Mouse (Mus musculus) adrenal gland, adult 2 months (tissue): ENCODE data around the gene Esrra. TPM values are rescaled to one million over a fixed set of nuclear protein-coding genes. Genes with fewer than 3 reads are reported as not detected.

Experiments
- DNase-seq: peaks from one replicate; pipeline ENCODE4 v3.0.0; 2021
- polyA plus RNA-seq: library from polyadenylated mRNA; depleted of rRNA; stranded (reverse); fragments of >200 nt; gene quantifications from 2 replicates; pipeline ENCODE4 v1.2.3, GENCODE M21; 2012
- total RNA-seq, 2 experiments: library from RNA; stranded (reverse); gene quantifications; 2 replicates each; pipeline ENCODE4 v1.2.3; 2021

Esrra gene
- total and polyA plus RNA-seq, 3 experiments: 29.3 to 67.6 (median 62.8) TPM

DNA sequence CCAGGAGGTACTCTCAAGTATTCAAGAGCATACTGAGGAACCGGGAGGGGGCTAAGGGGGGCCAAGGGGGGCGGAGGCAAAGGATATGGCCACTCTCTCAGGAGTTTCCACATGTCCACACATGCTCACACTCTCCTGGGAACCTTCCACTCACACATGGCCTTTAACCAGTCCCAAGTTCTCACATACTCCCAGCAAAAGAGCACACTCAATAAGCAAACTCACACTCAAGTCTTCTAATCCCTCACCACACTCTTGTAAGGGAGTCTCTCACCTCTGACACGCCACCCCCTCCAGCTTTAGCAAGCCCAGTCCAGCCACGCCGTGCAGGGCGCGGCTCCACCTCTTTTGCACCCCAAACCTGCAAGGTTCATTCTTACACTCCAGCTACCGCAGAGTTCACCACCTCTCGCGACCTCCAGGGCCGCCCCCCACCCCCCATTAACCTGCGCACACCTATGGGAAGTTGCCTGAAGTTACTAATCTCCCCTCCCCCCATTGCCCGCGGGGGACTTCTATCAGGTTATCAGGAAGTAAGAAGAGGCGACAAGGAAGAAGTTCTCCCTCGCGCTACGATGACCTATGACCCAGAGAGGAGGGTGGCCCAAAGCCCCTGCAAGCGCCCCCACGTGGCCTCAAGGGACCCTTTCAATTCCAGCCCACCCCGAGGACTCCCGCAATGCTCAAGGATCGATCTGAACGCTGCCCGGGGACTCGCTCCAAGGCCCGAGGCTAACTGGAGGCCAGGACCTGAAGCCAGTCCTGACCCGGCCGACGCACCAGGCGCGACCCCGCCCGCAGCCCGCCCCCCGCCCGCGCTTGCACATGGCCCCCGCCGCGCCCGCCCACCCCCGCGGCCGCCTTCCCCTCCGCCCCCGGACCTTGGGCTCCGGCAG, 624 bp downstream of the Esrra start:
- DNase-seq: no peak

- DNase-seq: peak; percentile 79
Measured at GRCm38 (mm10) chr19:6919876-6920740, 1.5 kb downstream of the Esrra start.

- DNase-seq: no peak
Measured at GRCm38 (mm10) chr19:6919431-6919830, 2.2 kb downstream of the Esrra start.

- no peak for DNase-seq
Measured at GRCm38 (mm10) chr19:6918321-6918720, 3.3 kb downstream of the Esrra start.

GRCm38 (mm10) chr19:6916496-6916895, 5.1 kb downstream of the Esrra start:
- DNase-seq: no peak

GRCm38 (mm10) chr19:6915276-6915675, 6.3 kb downstream of the Esrra start:
- DNase-seq: no peak

DNA sequence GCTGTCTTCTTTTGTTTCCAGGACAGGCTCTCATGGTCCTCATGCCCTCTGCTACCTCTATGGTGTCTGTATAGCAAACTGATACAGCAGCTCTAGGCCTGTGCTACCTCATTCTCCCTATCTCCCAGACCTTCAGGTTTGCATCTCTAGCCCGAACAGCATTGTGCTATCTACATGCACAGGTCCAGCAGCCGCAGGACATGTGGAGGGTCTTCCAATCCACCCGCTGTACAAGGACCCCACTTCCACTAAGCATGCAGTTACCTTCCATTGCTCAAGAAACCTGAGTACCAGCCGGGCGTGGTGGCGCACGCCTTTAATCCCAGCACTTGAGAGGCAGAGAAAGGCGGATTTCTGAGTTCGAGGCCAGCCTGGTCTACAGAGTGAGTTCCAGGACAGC, 7.1 kb downstream of the Esrra start:
- DNase-seq: no peak

DNA sequence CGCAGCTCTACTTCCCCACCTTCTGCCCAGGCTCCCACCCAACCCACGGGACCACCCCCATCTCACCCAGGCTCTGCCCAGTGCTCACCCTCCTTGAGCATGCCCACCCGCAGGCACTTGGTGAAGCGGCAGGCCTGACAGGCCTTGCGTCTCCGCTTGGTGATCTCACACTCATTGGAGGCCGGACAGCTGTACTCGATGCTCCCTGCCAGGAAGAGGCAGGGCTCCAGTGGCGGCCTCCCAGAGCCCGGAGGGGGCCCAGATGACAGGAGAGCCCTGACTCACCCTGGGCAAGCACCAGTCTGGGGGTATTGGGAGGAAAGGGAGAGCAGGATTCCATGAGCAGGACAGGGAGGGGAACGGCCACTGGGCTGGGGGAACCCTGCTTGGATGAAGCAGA, 7.6 kb downstream of the Esrra start:
- no peak for DNase-seq

GRCm38 (mm10) chr19:6913036-6913435, 8.6 kb downstream of the Esrra start:
- no peak for DNase-seq

DNA sequence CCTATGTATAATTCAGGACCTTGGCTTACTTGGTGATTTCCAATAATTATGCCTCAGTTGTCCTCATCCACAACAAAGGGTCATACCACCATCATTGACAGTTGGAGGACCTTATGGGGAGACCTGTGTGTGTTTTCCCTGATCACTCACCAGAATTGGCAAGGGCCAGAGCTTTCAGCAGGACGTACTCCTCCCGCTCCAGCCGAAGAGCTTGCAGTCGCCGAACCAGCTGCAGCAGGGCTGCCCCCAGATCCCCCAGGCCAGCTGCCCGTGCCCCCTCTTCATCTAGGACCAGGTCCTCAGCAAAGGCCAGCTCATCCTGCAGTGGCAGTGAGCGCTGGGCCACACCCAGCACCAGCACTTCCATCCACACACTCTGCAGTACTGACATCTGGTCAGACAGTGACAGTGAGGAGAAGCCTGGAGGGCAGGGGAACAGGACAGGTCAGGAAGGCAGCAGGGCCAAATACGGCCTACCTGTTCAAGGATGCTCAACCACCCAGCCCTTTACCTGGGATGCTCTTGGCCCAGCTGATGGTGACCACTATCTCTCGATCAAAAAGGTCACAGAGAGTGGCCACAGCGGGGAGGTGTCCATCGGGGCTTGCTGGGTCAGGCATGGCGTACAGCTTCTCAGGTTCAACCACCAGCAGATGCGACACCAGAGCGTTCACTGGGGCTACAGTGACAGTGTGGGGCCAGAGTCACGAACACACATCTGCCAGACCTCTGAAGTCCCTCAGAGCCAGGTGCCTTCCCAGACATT, 9.2 kb downstream of the Esrra start:
- no peak for DNase-seq

DNA sequence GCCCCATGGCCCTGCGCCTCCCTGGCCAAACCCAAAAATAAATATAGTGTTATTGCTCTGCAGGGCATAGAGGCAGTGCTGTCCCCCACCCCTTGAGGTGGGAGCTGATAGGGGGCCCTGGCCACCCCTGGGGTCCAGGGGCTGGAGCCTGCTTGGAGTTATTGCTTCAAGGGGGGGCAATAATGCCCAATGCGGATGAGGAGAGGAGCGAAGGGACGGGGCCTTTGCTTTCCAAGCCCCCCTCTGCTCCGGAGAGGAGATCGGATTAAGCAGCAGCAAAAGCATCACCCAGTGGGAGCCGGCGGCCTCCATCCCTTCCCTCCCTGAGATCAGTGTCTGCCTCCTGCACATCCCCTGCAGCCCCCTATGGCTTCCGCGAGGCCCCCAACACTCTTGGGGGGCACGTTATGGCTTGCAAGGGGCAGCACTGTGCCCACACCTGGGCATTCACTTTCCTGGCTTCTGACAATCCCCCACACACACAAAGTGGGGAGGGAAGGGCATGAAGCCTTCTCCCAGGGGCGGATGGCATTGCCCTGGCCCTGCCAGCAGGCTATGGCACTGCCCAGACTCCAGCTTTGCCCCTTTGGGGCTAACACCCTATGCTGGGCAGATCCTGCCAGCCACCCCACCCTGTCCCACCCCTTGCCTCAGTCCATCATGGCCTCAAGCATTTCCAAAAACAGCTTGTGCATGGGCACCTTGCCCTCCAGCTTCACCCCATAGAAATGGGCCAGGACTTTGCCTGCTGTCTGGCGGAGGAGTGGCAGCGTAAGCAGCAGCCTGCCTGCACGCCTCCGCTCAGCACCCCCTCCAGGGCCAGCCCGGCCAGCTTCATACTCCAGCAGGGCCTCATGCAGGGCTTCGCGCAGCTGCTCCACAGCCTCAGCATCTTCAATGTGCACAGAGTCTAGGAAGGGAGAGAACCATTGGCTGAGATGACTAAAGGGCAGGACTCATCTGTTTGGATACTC, 10.2 kb downstream of the Esrra start:
- no peak for DNase-seq

GRCm38 (mm10) chr19:6910306-6910705, 11.3 kb downstream of the Esrra start:
- peak; percentile 75 for DNase-seq

GRCm38 (mm10) chr19:6909507-6910289, 11.9 kb downstream of the Esrra start, which contains the start of the genes Trmt112 and Prdx5:
TSS of gene Trmt112 (plus strand) at chr19:6909698.
TSS of gene Prdx5 (minus strand) at chr19:6910106.
- DNase-seq: peak; percentile 94

DNA sequence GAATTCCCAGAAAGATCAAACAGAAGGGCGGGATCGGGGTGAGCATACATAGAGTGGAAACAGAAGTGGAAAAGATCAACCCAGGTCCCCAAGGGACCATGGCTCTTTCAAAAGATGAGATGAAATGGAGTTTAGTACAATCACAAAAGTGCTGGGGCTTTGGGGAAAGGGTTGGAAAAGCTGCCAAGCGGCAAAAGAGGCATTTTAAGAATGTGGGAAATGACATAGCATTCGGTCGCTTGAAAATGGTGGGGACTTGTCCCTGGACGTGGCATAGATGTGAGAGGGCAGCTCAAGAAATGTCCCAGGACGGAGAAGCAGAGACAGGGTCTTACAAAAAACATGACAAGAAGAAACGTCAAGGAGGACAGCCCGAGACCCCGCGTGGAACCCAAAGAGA, 12.6 kb downstream of the Esrra start:
- DNase-seq: no peak

DNA sequence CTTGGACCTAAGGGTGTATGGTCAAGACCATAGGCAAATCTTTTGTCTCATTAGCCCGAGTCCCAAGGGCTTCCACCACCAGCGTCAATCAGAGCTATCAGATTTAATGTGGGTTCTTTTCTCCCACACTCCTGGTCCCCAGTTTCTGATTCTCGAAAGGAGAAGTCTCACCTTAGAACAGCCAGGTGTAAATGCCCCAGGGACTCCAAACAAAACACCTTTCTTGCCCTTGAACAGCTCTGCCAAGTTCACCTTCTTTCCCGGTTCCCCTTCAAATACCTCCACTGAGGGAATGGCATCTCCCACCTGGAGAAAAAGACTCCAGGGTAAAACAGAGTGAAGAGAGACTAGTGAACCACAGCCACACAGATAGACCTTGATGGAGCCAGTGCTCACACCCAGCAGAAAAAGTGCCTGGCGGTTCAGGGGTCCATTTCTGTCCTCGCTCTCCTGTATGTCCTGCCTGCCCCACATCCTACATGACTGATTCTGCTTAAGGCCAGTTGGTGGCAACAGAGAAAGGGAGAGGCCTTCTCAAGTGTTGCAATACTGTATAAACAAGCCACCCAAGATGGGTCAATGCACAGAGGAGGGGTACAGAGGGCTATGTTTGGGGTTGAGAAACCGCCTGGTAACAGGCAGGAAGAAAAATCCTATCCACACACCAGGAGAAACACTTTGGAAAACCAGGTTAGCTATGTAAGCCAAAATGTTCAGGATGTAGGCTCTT, 13.6 kb downstream of the Esrra start:
- DNase-seq: no peak

GRCm38 (mm10) chr19:6907094-6907493, 14.5 kb downstream of the Esrra start:
- DNase-seq: no peak

DNA sequence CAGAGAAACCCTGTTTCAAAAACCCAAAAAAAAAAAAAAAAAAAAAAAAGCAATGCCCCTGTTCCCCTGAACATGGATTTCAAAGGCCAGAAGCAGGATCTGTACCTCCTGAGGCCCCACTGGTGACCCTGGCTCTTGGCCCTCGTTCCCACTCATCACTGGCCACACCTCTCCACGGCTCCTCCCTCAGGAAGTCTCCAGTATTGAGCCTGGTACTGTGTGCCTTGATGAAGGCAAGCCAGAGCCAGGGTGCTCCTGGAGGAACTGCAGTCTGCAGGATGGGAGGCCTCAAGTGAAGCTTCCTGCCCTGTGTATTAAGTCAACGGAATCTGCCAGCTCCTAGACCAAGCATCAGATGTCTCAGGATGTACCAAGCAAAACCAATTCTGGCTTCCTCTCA, 15.4 kb downstream of the Esrra start:
- DNase-seq: no peak

DNA sequence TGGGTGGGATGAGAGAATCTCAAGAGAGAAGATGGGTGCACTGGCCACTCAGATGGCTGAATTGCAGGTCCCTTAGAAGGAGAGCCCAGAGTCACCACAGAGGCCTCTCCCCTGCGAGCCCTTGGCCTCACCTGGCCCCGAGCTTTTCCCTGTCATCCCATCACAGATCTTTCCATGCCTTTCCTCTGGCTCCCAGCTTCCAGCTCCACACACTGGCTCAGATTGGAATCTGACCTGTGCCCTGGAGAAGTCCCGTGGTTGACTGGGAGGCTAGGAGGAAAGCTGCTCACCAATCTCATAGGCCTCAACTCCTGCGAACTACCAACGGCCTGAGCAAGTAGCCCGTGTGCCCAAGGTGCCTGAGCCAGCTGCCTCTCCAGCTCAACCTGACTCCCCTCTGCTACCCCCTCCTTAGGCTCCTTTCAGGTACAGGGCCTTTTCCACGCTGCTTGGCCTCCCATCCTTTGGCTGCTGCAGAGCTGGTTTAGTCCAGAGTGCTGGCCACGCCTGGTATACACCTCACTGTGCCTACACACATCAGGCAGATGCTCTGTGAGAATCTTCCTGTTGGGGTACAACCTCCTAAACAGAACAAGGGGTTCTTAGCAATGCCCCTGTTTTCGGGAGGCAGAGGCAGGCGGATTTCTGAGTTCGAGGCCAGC, 16.0 kb downstream of the Esrra start:
- no peak for DNase-seq

GRCm38 (mm10) chr19:6904846-6905245, 16.8 kb downstream of the Esrra start:
- DNase-seq: no peak
